ENCODE assay signal across 8 mouse cellular contexts in genomic region chr7:45705443-45705864, GRCm38 (mm10). TPM values are rescaled to one million over a fixed set of nuclear protein-coding genes. Genes with fewer than 3 reads are reported as not detected.
DNase-seq lines count a peak whose midpoint lies in the region; ATAC-seq lines count a peak whose summit lies in the region.

No protein-coding gene starts in this region.

- H3K9me3 ChIP-seq in kidney, embryonic 15.5 days (replicated peaks): no peaks in the 10 kb centered on the region
- H3K9me3 ChIP-seq in embryonic facial prominence, embryonic 12.5 days: no peaks in the 10 kb centered on the region
- no peaks in the 10 kb centered on the region for H3K9me3 ChIP-seq in intestine, embryonic 16.5 days (ENCODE audit: control insufficient read depth, low read length)
- no peaks in the 10 kb centered on the region for H3K9me3 ChIP-seq in neural tube, embryonic 11.5 days (ENCODE audit: control insufficient read depth, low read length)

- peak overlapping the region; percentile 96 for H3K27ac ChIP-seq in kidney, embryonic 15.5 days
- H3K27ac ChIP-seq in embryonic facial prominence, embryonic 12.5 days: peak overlapping the region; percentile 85
- peak overlapping the region; percentile 93 for H3K27ac ChIP-seq in intestine, embryonic 16.5 days (ENCODE audit: low read length)
- peak overlapping the region; percentile 58; the same call in 1 of the 2 replicates for H3K27ac ChIP-seq in neural tube, embryonic 11.5 days (ENCODE audit: low read depth, low read length)

- no peak for DNase-seq in kidney, postnatal 4 days
- DNase-seq in neural tube, embryonic 11.5 days (ENCODE audit: low spot score): peak; percentile 42
- no peak for DNase-seq in ovary, postnatal 14 days (ENCODE audit: low spot score)
- DNase-seq in left cerebral cortex, postnatal 4 days: no peak
- DNase-seq in frontal cortex, postnatal 14 days (ENCODE audit: low spot score in 2 of 2): no peak

- 0 out of 2 replicates have a peak, but pooled peaks have one; percentile 2 for ATAC-seq in kidney, embryonic 15.5 days (replicated peaks; ENCODE audit: low FRiP score)
- no peak for ATAC-seq in embryonic facial prominence, embryonic 12.5 days (ENCODE audit: insufficient number of reproducible peaks, insufficient read depth, low FRiP score, low TSS enrichment)
- ATAC-seq in intestine, embryonic 16.5 days: peak; percentile 0; the same call in 1 of the 2 replicates
- no peak for ATAC-seq in neural tube, embryonic 11.5 days (ENCODE audit: insufficient read depth, low FRiP score, low TSS enrichment)

- peak overlapping the region; percentile 56 for H3K4me3 ChIP-seq in kidney, embryonic 15.5 days (replicated peaks)
- H3K4me3 ChIP-seq in embryonic facial prominence, embryonic 12.5 days: peak overlapping the region; percentile 63
- H3K4me3 ChIP-seq in intestine, embryonic 16.5 days (ENCODE audit: low read length): peak overlapping the region; percentile 70
- peak overlapping the region; percentile 52 for H3K4me3 ChIP-seq in neural tube, embryonic 11.5 days (ENCODE audit: low read depth, low read length)

- H3K4me1 ChIP-seq in kidney, embryonic 15.5 days: peaks cover 71% of the 10 kb centered on the region
- peaks cover 50% of the 10 kb centered on the region for H3K4me1 ChIP-seq in embryonic facial prominence, embryonic 12.5 days
- H3K4me1 ChIP-seq in intestine, embryonic 16.5 days (ENCODE audit: control insufficient read depth, insufficient read depth, low read length): peaks cover 52% of the 10 kb centered on the region
- peaks cover 53% of the 10 kb centered on the region for H3K4me1 ChIP-seq in neural tube, embryonic 11.5 days (ENCODE audit: control insufficient read depth, insufficient read depth, low read length)

- intact Hi-C loops in left cerebral cortex, postnatal 4 days (cut with DNase I): no loop called here

- H3K36me3 ChIP-seq in kidney, embryonic 15.5 days: peaks cover 9% of the 10 kb centered on the region
- H3K36me3 ChIP-seq in embryonic facial prominence, embryonic 12.5 days: peaks cover 10% of the 10 kb centered on the region
- peaks cover 2% of the 10 kb centered on the region for H3K36me3 ChIP-seq in intestine, embryonic 16.5 days (ENCODE audit: control insufficient read depth, insufficient read depth, low read length)
- no peaks in the 10 kb centered on the region for H3K36me3 ChIP-seq in neural tube, embryonic 11.5 days (ENCODE audit: control insufficient read depth, insufficient read depth, low read length)

- peak overlapping the region; percentile 98 for H3K4me2 ChIP-seq in kidney, embryonic 15.5 days
- H3K4me2 ChIP-seq in embryonic facial prominence, embryonic 12.5 days (replicated peaks): peak overlapping the region; percentile 98
- peak overlapping the region; percentile 99 for H3K4me2 ChIP-seq in intestine, embryonic 16.5 days (ENCODE audit: low read depth, low read length)
- peak overlapping the region; percentile 98 for H3K4me2 ChIP-seq in neural tube, embryonic 11.5 days (ENCODE audit: low read depth)

- H3K27me3 ChIP-seq in kidney, embryonic 15.5 days: peaks cover 2% of the 10 kb centered on the region
- peaks cover 3% of the 10 kb centered on the region for H3K27me3 ChIP-seq in embryonic facial prominence, embryonic 12.5 days
- H3K27me3 ChIP-seq in intestine, embryonic 16.5 days (replicated peaks; ENCODE audit: control insufficient read depth, insufficient read depth, low read length): peaks cover 4% of the 10 kb centered on the region
- peaks cover under 1% of the 10 kb centered on the region for H3K27me3 ChIP-seq in neural tube, embryonic 11.5 days (ENCODE audit: control insufficient read depth, insufficient read depth, low read length)

- under 1% methylated on average over 21 of the region's 21 CpGs for WGBS in kidney, embryonic 15.5 days
- under 1% methylated on average over 21 of the region's 21 CpGs for WGBS in embryonic facial prominence, embryonic 12.5 days
- under 1% methylated on average over 21 of the region's 21 CpGs for WGBS in intestine, embryonic 16.5 days
- under 1% methylated on average over 21 of the region's 21 CpGs for WGBS in neural tube, embryonic 11.5 days

- peak overlapping the region; percentile 58 for H3K9ac ChIP-seq in kidney, embryonic 15.5 days
- peak overlapping the region; percentile 87; the same call in 1 of the 2 replicates for H3K9ac ChIP-seq in embryonic facial prominence, embryonic 12.5 days
- H3K9ac ChIP-seq in intestine, embryonic 16.5 days (ENCODE audit: low read depth, low read length): peak overlapping the region; percentile 76
- H3K9ac ChIP-seq in neural tube, embryonic 11.5 days (ENCODE audit: low read length): peak overlapping the region; percentile 20; the same call in 1 of the 2 replicates

RNA-seq across cellular contexts. Expression of gene Dbp, which starts 0.6 kb away (rescaled TPM):
- 3.7 and 4.7 TPM in 2 replicates for polyA plus RNA-seq in kidney, embryonic 15.5 days (2015; fragmentation: Nextera tagmentation; extraction: Ambion mirVana)
- 6.9 and 11.5 TPM in 2 replicates for polyA plus RNA-seq in embryonic facial prominence, embryonic 12.5 days (2016; fragmentation: Nextera tagmentation; extraction: Ambion mirVana)
- polyA plus RNA-seq in intestine, embryonic 16.5 days (2015; fragmentation: Nextera tagmentation; extraction: Ambion mirVana): 2.3 and 3.2 TPM in 2 replicates
- 3.3 and 3.7 TPM in 2 replicates for polyA plus RNA-seq in neural tube, embryonic 11.5 days (2014; fragmentation: Nextera tagmentation; extraction: Ambion mirVana)
- 10 to 100 TPM; 19.1 to 22.2 TPM for total RNA-seq in left cerebral cortex, postnatal 4 days (2021)

RNA-seq across cellular contexts. Expression of gene Car11, which starts 5.8 kb away (rescaled TPM):
- 8.6 and 8.8 TPM in 2 replicates for polyA plus RNA-seq in kidney, embryonic 15.5 days (2015; fragmentation: Nextera tagmentation; extraction: Ambion mirVana)
- polyA plus RNA-seq in embryonic facial prominence, embryonic 12.5 days (2016; fragmentation: Nextera tagmentation; extraction: Ambion mirVana): 11.5 and 14.1 TPM in 2 replicates
- polyA plus RNA-seq in intestine, embryonic 16.5 days (2015; fragmentation: Nextera tagmentation; extraction: Ambion mirVana): 4.1 and 5.3 TPM in 2 replicates
- 11.5 and 12.4 TPM in 2 replicates for polyA plus RNA-seq in neural tube, embryonic 11.5 days (2014; fragmentation: Nextera tagmentation; extraction: Ambion mirVana)
- total RNA-seq in left cerebral cortex, postnatal 4 days (2021): 100 to 1,000 TPM; 136 to 144 TPM

RNA-seq across cellular contexts. Expression of gene Rpl18, which starts 9.8 kb away (rescaled TPM):
- 1,132 and 1,166 TPM in 2 replicates for polyA plus RNA-seq in kidney, embryonic 15.5 days (2015; fragmentation: Nextera tagmentation; extraction: Ambion mirVana)
- polyA plus RNA-seq in embryonic facial prominence, embryonic 12.5 days (2016; fragmentation: Nextera tagmentation; extraction: Ambion mirVana): 926 and 973 TPM in 2 replicates
- polyA plus RNA-seq in intestine, embryonic 16.5 days (2015; fragmentation: Nextera tagmentation; extraction: Ambion mirVana): 1,070 and 1,157 TPM in 2 replicates
- polyA plus RNA-seq in neural tube, embryonic 11.5 days (2014; fragmentation: Nextera tagmentation; extraction: Ambion mirVana): 929 and 960 TPM in 2 replicates
- total RNA-seq in left cerebral cortex, postnatal 4 days (2021): 100 to 1,000 TPM; 640 to 672 TPM

RNA-seq across cellular contexts. Expression of gene Sec1, which starts 11.3 kb away (rescaled TPM):
- 0.19 and 0.29 TPM in 2 replicates for polyA plus RNA-seq in kidney, embryonic 15.5 days (2015; fragmentation: Nextera tagmentation; extraction: Ambion mirVana)
- polyA plus RNA-seq in embryonic facial prominence, embryonic 12.5 days (2016; fragmentation: Nextera tagmentation; extraction: Ambion mirVana): 2.9 and 3.1 TPM in 2 replicates
- 1.9 and 2.7 TPM in 2 replicates for polyA plus RNA-seq in intestine, embryonic 16.5 days (2015; fragmentation: Nextera tagmentation; extraction: Ambion mirVana)
- polyA plus RNA-seq in neural tube, embryonic 11.5 days (2014; fragmentation: Nextera tagmentation; extraction: Ambion mirVana): 1.7 and 2.1 TPM in 2 replicates
- total RNA-seq in left cerebral cortex, postnatal 4 days (2021): under 1 TPM; 0.18 to 0.20 TPM

RNA-seq across cellular contexts. Expression of gene Sphk2, which starts 12.3 kb away (rescaled TPM):
- polyA plus RNA-seq in kidney, embryonic 15.5 days (2015; fragmentation: Nextera tagmentation; extraction: Ambion mirVana): 28.1 and 33.7 TPM in 2 replicates
- 34.7 and 35.3 TPM in 2 replicates for polyA plus RNA-seq in embryonic facial prominence, embryonic 12.5 days (2016; fragmentation: Nextera tagmentation; extraction: Ambion mirVana)
- 55.6 and 59.2 TPM in 2 replicates for polyA plus RNA-seq in intestine, embryonic 16.5 days (2015; fragmentation: Nextera tagmentation; extraction: Ambion mirVana)
- polyA plus RNA-seq in neural tube, embryonic 11.5 days (2014; fragmentation: Nextera tagmentation; extraction: Ambion mirVana): 23.7 and 25.3 TPM in 2 replicates
- 10 to 100 TPM; 23.6 to 24.6 TPM for total RNA-seq in left cerebral cortex, postnatal 4 days (2021)

Comparison
In these comparisons a context has a peak if more than half of its experiments do, and no peak if none do; other contexts are left out.
1. ATAC-seq: peak in kidney, embryonic 15.5 days (single experiment) and intestine, embryonic 16.5 days (single experiment); none in embryonic facial prominence, embryonic 12.5 days (single experiment) and neural tube, embryonic 11.5 days (single experiment).
2. H3K9ac ChIP-seq: peak in every context shown above with its lines; median percentile 87 in embryonic facial prominence, embryonic 12.5 days; 76 in intestine, embryonic 16.5 days; 58 in kidney, embryonic 15.5 days; 20 in neural tube, embryonic 11.5 days.
3. Peak in every context shown above with its lines, with median percentiles within 50 percentile points of each other: H3K27ac ChIP-seq, H3K4me2 ChIP-seq and H3K4me3 ChIP-seq.